Mouse (Mus musculus): ENCODE measurements around the gene Mb21d2.

Mb21d2 gene

DNA sequence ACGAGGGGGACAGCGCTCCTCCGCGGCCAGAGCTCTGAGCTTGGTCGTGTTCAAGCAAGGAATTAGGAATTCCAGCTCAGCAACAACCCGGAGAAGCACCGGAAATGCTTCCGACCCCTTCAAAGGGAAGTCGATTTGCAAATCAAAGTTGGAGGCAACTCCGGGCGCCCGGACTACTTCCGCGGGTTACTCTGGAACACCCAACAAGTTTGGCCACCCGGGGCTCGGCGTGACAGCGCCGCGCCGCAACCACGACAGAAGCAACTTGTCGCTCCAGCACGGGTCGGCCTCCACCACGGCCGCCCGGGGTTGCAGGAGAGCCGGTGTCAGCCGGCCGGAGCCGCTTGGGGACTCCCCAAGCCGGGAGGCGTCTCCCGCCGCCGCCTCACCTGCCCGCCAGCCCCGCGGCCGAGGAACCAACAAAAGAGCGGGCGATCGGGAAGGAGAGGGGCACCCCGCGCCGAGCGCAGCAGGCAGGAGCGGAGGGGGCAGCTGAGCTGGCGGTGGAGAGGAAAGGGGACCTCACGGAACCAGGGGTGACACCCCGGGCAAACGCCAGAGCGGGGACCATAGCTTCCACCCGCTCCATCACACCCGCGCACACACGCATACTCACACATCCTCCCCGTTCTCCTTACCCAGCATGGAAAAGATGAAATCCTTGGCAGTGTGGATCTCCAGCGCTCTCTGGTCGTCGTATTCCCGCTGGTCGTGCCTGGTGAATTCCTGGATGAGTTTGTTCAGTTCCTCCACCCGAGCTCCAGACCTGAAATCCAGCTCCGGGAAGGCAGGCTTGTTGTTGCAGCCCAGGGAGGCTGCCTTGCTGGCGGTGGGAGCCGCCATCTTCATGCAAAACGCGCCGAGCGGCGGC is at the start of gene Mb21d2:
Gene Mb21d2 (minus strand): TSS at position 859 of the 871 bp plus-strand sequence.
- DNase-seq (ENCODE audit: low read depth in 2 of 2, low spot score in 2 of 2), result no peak

DNA sequence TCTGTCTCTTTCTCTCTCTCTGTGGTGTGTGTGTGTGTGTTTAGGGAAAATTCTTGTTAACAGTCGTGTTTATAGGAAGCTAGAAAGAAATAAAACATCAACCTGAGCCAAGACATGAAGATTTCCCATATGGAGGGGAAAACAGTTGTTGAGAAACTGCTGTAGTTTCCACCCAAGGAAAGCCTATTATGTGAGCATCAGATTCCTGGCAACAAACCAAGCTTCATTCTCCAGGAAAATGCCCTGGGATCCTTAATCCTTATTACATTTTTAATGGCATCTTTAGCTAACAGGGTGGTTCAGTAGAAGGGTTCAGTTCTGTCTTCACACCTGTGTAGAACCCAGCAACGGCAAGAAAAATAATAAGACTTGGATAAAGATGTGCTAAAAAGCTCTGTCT is 36.8 kb upstream of the Mb21d2 start:
- DNase-seq (ENCODE audit: low read depth in 2 of 2, low spot score in 2 of 2), result no peak

DNA sequence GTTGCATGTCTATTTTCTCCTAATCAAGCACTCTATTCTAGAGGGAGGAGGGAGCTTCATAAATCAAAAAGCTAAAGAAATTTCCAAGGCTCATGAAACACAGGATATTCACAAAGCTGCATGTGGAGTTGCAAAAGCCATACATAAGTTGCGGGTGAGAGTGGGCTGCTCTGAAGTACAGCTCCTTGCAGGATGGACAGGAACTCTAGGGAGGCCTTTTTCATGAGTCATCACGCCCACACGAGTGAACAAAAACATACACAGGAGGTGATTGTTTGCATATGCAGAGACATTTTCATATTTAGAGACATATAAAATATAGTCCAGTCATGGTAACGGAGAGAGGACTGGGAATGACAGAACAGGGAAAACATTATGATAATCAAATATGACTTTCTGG is 34.6 kb upstream of the Mb21d2 start:
- no peak for DNase-seq (ENCODE audit: low read depth in 2 of 2, low spot score in 2 of 2)

DNA sequence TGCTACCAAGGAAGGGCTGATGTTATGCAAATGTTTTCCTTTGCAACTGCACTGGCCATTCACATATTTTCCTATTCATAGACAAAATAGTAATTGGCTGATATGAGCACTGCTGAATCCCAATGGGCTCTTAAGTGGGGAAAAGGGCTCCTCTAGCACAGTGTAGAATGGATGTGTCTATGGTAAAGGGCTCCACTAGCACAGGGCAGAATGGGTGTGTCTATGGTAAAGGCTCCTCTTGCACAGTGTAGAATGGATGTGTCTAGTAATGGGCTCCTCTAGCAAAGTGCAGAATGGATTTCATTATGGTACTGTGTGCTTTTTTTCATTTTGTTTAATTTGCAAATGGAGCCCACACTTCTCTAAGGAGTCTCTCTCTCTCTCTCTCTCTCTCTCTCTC is 33.5 kb upstream of the Mb21d2 start:
- no peak for DNase-seq (ENCODE audit: low read depth in 2 of 2, low spot score in 2 of 2)

DNA sequence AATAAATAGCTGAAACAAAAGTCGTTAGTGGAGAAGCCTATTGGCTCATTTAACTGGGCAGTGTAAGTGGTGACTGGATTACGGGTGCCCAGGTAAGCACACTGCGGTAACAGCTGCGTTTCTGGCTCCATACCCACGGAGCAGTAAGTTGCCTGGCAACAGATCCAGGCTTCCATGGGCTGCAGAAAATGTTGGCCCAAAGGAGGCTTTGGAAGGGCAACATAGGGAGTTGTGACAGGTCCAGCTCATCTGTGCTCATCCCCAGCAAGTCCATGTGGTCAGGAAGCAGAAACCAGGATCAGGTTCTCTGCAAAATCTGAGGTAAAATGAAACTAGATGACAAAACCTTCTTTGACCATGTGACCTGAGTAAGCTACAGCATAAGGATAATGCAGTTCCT is 20.3 kb upstream of the Mb21d2 start:
- no peak for DNase-seq (ENCODE audit: low read depth in 2 of 2, low spot score in 2 of 2)

DNA sequence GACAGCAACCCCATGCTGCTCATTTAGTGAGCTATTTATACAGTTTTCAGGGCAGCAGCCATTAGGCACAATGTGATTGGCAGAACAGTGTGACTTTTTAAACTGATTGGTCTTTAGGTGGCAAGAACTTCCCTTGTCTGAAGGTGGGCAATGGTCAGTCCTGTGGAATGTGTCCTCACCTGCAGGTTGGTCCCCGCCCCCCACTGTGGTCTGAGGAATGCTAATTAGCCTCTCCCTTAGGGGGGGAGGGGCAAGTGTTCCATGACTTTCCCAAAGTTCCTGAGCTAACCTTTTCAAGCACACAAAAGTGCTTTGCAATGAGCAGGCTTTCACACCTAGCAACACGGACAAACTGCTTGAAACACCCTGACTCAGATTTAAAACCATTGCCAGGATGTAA is 13.8 kb upstream of the Mb21d2 start:
- no peak for DNase-seq (ENCODE audit: low read depth in 2 of 2, low spot score in 2 of 2)

DNA sequence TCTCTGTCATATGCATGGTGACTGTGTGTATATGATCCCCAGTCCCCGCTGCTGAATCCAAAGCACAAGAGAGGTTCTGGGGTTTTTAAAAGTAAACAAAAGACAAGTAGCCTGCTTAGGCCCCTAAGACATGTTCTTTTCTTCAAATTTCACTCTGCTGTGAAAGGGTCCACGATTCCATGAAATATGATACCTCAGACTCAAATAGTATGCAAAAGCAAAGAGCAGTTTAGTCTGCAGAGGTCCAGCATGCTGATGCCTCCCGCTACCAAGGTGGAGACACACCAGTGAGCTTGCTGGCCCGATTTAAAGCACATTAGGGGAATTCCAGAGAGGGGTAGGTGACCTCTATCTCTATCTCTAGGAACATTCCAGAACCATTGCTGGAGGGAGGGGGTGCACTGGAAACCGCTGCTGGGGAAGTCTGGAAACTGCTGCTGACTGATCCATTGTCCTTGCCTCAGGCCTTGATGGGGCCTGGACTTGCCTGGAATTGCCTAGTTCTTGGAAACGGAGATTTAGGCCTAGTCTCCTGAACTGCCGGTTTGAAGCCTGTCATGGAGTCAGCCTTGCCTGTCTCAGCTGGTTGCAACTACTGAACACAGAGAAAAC is 6.8 kb upstream of the Mb21d2 start:
- DNase-seq (ENCODE audit: low read depth in 2 of 2, low spot score in 2 of 2), result no peak

DNA sequence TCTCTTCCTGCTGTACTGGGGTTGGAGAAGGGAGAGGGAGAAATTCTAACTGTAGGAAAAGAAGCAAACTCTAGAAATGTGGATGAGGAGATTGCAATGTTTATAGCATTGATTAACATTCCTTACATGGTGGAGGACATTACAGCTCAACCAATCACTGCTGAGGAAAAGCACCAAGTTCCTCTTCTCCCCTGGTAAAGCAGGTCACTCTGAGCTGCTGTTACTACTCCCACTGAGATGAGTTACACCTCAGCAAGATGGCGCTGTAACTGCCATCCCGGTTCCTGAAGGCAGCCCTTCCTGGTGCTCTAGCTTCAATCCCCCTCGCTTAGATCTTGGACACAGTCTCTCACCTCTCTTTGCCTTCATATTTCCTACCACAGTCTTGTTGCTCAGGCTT is 6.2 kb upstream of the Mb21d2 start:
- no peak for DNase-seq (ENCODE audit: low read depth in 2 of 2, low spot score in 2 of 2)

DNA sequence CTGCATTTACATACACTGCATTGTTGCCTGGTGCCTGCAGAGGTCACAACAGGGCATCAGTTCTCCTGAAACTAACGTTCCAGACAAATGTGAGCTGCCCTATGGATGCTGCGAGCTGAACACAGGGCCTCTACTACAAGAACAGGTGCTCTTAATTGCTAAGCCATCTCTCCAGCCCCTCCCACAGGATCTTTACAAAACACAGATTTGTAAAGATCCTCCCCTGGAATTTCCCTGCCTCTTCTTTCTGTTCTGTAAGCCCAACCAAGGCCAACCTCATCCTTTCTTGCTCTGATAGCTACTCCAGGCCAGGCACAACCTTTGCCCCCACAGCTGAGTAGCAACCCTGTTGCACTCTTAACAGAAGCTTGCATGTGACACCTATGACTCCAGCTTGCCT is 1.7 kb upstream of the Mb21d2 start:
- no peak for DNase-seq (ENCODE audit: low read depth in 2 of 2, low spot score in 2 of 2)

DNA sequence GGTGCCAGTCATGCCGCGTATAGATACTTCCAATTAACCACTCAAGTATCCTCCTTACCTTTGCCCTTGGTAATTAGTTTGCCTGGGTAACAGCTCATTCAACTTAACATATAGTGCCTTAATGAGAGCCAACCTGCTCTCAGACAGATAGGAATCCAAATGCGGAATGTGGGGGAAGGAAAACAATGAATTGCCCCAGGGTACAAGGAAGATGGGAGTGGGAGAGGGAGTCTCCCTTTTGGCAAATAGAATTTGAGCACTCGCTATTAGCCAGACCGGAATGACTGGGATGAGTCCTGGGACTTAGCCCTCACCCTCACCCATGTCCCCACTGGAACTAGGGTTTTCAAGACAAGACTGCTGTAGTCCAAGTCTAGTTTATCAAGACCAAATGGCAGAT is 953 bp upstream of the Mb21d2 start:
- no peak for DNase-seq (ENCODE audit: low read depth in 2 of 2, low spot score in 2 of 2)

DNA sequence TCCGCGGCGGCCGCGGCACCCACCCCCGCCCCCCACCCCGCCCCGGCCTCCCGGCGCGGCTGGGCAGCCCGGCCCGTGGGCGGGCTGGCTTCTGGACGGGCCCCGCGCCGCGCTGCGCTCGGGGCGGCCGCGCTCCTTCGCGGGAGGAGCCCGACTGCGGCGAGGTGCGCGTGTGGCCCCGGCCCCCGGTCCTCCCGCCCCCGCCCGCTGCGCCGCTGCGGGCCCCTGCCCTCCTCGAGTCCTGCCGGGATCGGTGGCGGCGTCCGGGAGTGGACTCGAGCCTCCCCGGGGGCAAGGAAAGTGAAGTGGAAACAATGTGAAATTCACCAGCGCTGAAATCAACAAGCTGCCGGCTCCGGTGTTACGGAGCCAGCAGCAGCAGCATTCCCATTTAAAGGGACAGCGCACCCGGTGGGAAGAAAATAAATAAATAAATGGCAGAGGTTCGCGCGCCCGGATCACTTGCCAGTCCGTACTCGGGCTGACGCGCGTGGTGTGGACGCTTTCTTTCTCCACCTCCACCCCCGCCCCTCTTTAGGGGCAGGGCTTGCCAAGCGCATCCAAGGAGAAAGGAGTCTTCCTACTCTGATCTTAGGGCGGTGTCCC is 316 bp upstream of the Mb21d2 start:
- DNase-seq (ENCODE audit: low read depth in 2 of 2, low spot score in 2 of 2), result no peak

DNA sequence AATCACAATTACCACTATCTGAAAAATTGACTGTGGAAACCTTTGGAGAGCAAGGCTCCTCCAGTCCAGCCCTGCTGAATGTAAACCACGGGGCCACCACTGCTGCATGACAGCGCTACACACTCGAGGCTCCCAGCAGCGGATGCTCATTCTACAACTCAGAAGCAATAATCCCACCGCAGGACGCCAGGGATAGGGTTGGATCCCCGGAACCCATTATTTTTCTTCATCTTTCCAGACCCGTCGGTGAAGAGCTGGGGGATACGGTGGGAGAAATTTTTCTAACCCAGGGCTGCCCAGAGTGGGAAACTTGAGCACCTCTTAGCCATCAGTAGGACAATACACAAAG is 1.0 kb downstream of the Mb21d2 start:
- DNase-seq (ENCODE audit: low read depth in 2 of 2, low spot score in 2 of 2), result no peak

DNA sequence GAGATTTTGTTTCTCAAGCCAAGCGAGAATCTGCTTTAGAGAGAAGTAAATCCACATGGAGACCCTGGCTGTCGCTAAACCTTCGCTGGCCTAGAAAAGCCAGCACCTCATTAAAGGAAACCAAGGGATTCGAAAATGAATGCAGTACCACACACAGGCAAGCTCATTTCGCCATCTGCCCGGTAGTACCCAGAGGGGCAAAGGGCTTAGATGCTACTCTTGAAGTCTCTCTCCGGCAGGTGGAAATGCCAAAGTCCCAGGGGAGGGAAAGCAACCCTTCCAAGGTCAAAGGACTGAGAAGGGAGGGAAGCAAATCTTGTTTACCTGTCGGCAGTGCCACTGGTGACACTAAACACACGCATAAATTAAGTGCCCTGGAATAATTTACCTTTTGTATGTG is 2.1 kb downstream of the Mb21d2 start:
- no peak for DNase-seq (ENCODE audit: low read depth in 2 of 2, low spot score in 2 of 2)

DNA sequence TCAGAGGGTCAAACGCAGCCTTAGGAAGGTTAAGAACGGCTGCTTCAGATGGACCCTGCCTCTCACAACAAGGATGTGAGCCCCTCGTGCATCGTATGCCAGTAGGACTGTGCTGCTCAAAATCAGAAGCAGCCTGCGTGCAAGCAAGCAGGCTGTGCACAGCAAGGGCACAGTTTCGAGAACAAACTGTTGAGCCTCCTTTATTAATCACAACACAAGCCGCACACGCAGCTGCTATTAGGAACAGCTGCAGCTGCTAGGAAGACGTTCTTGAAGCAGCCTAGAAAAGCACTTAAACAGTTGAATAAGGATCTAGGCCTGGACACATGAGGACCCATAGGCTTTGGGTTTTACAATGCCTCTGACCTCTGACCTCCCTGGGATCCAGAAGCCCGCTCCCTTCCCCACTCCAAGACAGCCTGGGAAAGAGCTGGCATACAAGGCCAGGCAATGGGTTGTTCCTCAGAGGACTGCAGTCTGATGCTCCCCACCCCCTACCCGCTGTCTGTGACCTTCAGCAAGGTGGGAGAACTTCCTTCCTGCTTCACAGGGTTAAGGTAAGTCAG is 10.1 kb downstream of the Mb21d2 start:
- DNase-seq (ENCODE audit: low read depth in 2 of 2, low spot score in 2 of 2), result no peak

DNA sequence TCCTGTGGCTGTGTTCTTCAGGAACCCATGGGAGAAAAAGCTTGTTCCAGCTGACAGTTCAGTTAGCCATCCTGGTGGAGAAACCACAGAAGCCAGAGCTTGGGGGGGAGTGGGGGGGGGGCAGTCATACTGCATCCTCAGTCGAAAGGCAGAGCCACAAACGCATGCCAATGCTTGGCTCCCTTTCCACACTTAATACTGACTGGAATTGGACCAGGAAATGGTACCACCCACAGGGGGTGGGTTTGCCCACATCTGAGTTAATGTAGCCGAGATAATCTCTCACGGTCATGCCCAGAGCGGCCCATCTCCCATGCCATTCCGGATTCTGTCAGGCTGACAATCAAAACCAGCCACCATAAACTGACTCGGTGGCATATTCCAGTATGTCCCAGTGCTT is 14.1 kb downstream of the Mb21d2 start:
- no peak for DNase-seq (ENCODE audit: low read depth in 2 of 2, low spot score in 2 of 2)

DNA sequence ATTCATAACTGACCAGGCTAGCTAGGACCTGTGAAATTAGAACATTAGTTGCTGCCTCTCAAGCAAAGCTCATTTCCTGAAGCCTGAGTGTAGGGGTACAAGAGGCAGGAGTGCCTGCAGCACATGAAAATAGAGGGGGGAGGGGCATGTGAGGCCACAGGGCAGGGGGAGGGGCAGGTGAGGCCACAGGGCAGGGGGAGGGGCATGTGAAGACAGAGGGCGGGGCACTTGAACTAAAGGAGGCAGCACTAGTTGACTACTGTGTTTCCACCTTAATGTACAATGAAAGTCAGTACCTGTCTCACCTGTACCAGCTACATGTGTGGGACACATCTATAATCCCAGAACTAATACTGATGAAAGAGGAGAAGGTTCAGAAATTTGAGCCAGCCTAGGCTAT is 14.8 kb downstream of the Mb21d2 start:
- DNase-seq (ENCODE audit: low read depth in 2 of 2, low spot score in 2 of 2), result no peak

DNA sequence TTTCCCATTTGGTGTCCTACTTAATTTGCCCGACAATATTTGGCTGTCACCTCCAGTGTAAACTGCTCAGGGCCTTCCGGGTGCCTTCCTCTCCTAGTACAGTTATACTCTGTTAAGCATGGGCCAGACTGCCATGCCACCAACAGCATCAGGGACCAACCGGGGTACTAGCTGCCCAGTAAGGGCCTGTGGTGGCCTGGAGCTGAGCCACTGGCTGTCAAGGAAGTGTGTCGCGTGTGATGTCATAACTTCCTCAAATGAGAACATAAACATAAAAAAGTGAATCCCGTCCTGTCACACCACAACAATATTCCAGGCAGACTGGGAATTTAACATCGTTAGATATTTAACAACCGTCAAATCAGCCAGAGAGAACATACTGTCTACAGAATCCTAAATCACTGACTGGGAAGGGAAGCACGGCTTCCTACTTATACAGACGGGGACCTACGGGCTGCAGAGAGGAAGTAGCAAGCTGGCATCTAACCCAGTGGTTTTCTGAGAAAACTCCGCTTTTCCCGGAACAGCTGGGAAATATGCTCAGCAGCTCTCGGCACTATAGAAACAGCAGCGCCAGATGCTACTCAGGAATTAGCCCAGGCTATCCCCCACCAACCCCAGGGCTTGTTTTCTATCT is 17.9 kb downstream of the Mb21d2 start:
- no peak for DNase-seq (ENCODE audit: low read depth in 2 of 2, low spot score in 2 of 2)

DNA sequence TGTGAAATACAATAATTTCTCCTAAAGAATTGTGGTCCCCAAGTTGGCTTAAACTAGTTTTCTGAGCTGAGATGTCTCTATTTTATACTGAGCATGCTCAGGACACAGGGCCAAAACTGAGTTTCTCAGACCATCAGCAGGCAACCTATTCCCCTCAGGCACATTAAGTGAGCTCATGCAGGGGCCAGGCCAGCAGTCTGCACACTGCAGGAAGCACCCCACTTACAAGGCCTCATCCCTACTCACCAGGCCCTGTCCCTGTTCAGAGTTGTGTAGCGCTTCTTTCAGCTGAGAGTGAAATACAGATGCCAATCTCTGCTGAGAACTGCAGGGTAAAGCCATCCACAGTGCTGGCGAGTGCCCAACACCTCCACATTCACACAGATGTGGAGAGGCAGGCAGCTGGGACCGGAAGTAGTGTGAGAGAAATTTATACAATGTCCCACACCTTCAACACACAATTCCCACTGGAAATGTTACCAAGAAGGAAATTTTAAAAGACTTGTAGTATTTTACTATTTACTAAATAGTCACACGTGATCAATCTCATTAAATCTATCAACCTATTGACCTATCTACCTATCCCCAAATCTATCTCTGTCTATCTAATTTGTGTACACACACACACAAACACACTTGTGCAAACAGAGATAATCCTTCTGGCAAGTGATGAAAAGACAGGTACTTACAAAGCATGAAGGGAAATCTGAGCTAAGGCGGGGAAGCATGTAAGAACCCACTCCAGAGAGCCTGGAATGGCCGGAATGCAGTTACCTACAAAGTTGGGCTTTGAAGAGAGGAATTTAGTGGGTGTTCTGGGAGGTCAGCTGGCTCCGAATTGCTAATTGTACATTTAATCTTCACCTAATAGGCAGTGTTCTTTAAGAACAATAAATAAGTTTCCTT is 22.9 kb downstream of the Mb21d2 start:
- DNase-seq (ENCODE audit: low read depth in 2 of 2, low spot score in 2 of 2), result no peak

DNA sequence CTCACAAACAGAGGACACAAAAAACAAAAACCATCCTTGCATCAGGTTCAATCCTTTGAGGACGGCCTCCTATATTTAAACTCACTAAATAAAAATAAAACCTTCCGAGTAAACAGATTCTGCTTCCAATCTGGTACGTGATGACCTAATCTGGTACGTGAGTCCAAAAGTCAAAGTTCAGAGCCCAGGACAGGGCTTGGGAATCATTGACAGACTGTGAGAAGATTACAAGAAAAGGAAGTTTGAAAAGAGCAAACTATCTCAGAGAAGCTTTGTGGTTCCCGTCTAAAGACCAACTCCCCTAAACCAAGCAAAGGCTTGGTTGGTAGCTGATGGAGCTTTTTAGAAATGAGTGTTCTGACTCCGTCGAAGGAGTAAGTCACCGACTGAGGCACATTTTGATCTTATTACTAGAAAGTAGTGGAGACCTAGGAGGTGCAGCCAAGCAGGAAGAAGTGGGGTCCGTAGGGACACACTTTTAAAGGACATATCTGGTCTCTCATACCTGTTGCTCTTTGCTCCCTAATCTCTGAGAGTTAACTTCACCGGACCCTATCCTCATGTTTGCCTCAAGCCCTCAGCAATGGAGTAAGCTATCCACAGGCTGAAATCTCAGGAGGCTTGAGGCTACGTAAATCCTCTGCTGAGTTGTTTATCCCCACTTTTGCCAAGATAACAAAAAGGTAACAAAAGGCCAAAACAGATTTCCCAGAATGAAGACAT is 23.7 kb downstream of the Mb21d2 start:
- DNase-seq (ENCODE audit: low read depth in 2 of 2, low spot score in 2 of 2), result no peak
